Mouse (Mus musculus) liver, adult 2 months (tissue): ENCODE data around the gene Gm10985.

Source experiments
- CTCF ChIP-seq: fragments of 200-500 bp; IDR thresholded peaks from 2 replicates; pipeline ENCODE4 v1.5.1; 2011; ENCODE audit warnings: low read depth, low read length, control low read depth
- POLR2A ChIP-seq: fragments of 200-500 bp; IDR thresholded peaks from 2 replicates; pipeline ENCODE4 v1.6.1; 2011; ENCODE audit warnings: low read length, control low read depth; ENCODE audit not compliant: insufficient read depth; ENCODE audit errors: extremely low read depth

DNA sequence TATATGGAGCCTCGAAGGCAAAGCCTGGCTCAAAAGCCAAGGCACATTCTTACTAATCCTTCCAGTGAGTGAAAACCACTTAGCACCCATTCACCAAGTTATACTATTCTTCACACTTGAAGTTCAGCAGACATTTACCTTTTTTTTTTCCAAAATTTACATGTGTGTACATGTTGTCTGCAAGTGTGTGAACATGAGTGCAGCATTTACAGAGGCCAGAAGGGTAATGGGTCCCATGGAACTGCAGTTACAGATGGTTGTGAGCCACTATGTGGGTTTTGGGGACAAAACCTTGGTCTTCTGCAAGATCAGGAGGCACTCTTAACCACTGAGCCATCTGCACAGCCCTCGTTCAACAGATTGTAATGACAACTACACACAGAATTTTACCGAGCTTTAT is 9.9 kb downstream of the Gm10985 start:
- no peak for TF ChIP-seq CTCF
- TF ChIP-seq POLR2A: no peak
